Mouse (Mus musculus) CH12.LX (cell line): ENCODE measurements around the gene Rpl24. TPM values are rescaled to one million over a fixed set of nuclear protein-coding genes. Genes with fewer than 3 reads are reported as not detected.

ENCODE experiments used
- DNase-seq: peaks from one replicate; pipeline ENCODE4 v3.0.0-alpha.2; 2013; ENCODE audit errors: extremely low read depth
- H3K27ac ChIP-seq: 2 replicates; pipeline ENCODE4 v1.5.1; 2012; ENCODE audit warnings: low read depth, mild to moderate bottlenecking, control low read depth, moderate library complexity; ENCODE audit not compliant: insufficient read depth
- H3K27me3 ChIP-seq: replicated peaks from 2 replicates; pipeline ENCODE3; 2012; ENCODE audit warnings: inconsistent platforms
- H3K36me3 ChIP-seq, 2 experiments: replicated peaks in 1 of 2; 2 replicates each; pipeline versions ENCODE3 to v1.6.1; 2012; ENCODE audit warnings: inconsistent platforms in 1 of 2, low read length in 1 of 2, mild to moderate bottlenecking in 1 of 2, mixed read lengths in 1 of 2, moderate library complexity in 1 of 2; ENCODE audit not compliant: control insufficient read depth in 1 of 2, insufficient read depth in 1 of 2
- H3K4me1 ChIP-seq, 2 experiments: 2 replicates each; pipeline ENCODE4 v1.6.1; 2012; ENCODE audit warnings: inconsistent platforms in 1 of 2, moderate library complexity in 1 of 2; ENCODE audit not compliant: insufficient read depth in 2 of 2, control insufficient read depth in 1 of 2
- H3K4me2 ChIP-seq: 2 replicates; pipeline ENCODE4 v1.6.1; 2012; ENCODE audit warnings: low read depth, mild to moderate bottlenecking, control low read depth; ENCODE audit not compliant: poor library complexity, insufficient read depth, severe bottlenecking
- H3K4me3 ChIP-seq, 3 experiments: fragments of 150-350 bp in 1 of 3; sonication (generic) in 1 of 3; replicated peaks in 1 of 3; 2 replicates each; pipeline versions ENCODE3 to v1.5.1; 2011 to 2012; ENCODE audit warnings: low read depth in 2 of 3, low read length in 2 of 3, mild to moderate bottlenecking in 2 of 3, moderate library complexity in 2 of 3, control low read depth in 1 of 3, improper control_type of control experiment in 1 of 3, inconsistent platforms in 1 of 3, mixed read lengths in 1 of 3; ENCODE audit not compliant: poor library complexity in 1 of 3
- H3K79me2 ChIP-seq: replicated peaks from 2 replicates; pipeline ENCODE4 v1.6.1; 2012; ENCODE audit warnings: mild to moderate bottlenecking, moderate library complexity; ENCODE audit not compliant: control insufficient read depth, poor library complexity, insufficient read depth, severe bottlenecking; ENCODE audit errors: extremely low read depth
- H3K9ac ChIP-seq: 2 replicates; pipeline ENCODE4 v1.6.1; 2012; ENCODE audit warnings: low read depth, mild to moderate bottlenecking, control low read depth, moderate library complexity; ENCODE audit not compliant: insufficient read depth
- H3K9me3 ChIP-seq: replicated peaks from 2 replicates; pipeline ENCODE3; 2012; ENCODE audit warnings: low read length, inconsistent platforms, mixed read lengths
- BHLHE40 ChIP-seq: IDR thresholded peaks from 2 replicates; pipeline ENCODE4 v1.6.1; 2011; ENCODE audit warnings: mild to moderate bottlenecking, low read depth, low read length, improper control_type of control experiment
- CHD2 ChIP-seq: IDR thresholded peaks from 2 replicates; pipeline ENCODE4 v1.6.1; 2011; ENCODE audit warnings: low read length, improper control_type of control experiment
- E2F4 ChIP-seq: IDR thresholded peaks from 2 replicates; pipeline ENCODE4 v1.6.1; 2011; ENCODE audit warnings: low read depth, low read length, improper control_type of control experiment; ENCODE audit not compliant: insufficient replicate concordance
- EP300 ChIP-seq: IDR thresholded peaks from 2 replicates; pipeline ENCODE4 v1.6.1; 2011; ENCODE audit warnings: low read length, improper control_type of control experiment
- ETS1 ChIP-seq: conservative IDR thresholded peaks from 2 replicates; pipeline ENCODE4 v1.6.1; 2012; ENCODE audit warnings: low read depth, mild to moderate bottlenecking, inconsistent platforms, low read length, improper control_type of control experiment, moderate library complexity
- IRF4 ChIP-seq: IDR thresholded peaks from 2 replicates; pipeline ENCODE4 v1.6.1; 2014; ENCODE audit warnings: low read depth, mild to moderate bottlenecking, inconsistent platforms, low read length, improper control_type of control experiment
- JUN ChIP-seq: IDR thresholded peaks from 2 replicates; pipeline ENCODE4 v1.6.1; 2011; ENCODE audit warnings: low read depth, mild to moderate bottlenecking, low read length, improper control_type of control experiment, moderate library complexity; ENCODE audit not compliant: insufficient read depth
- JUND ChIP-seq: conservative IDR thresholded peaks from 2 replicates; pipeline ENCODE4 v1.6.1; 2011; ENCODE audit warnings: low read depth, low read length, improper control_type of control experiment
- KAT2A ChIP-seq: IDR thresholded peaks from 2 replicates; pipeline ENCODE4 v1.6.1; 2012; ENCODE audit warnings: low read length, improper control_type of control experiment, inconsistent platforms; ENCODE audit not compliant: insufficient replicate concordance
- MAFK ChIP-seq: IDR thresholded peaks from 2 replicates; pipeline ENCODE4 v1.6.1; 2011; ENCODE audit warnings: low read length, improper control_type of control experiment; ENCODE audit not compliant: insufficient replicate concordance
- MAX ChIP-seq: IDR thresholded peaks from 2 replicates; pipeline ENCODE4 v1.6.1; 2011; ENCODE audit warnings: low read length, improper control_type of control experiment
- MXI1 ChIP-seq: IDR thresholded peaks from 2 replicates; pipeline ENCODE4 v1.6.1; 2011; ENCODE audit warnings: mild to moderate bottlenecking, low read depth, low read length, improper control_type of control experiment
- MYC ChIP-seq: IDR thresholded peaks from 2 replicates; pipeline ENCODE4 v1.6.1; 2011; ENCODE audit warnings: low read depth, mild to moderate bottlenecking, improper control_type of control experiment, low read length
- NELFE ChIP-seq: IDR thresholded peaks from 2 replicates; pipeline ENCODE4 v1.6.1; 2011; ENCODE audit warnings: low read depth, low read length, improper control_type of control experiment
- PAX5 ChIP-seq: IDR thresholded peaks from 2 replicates; pipeline ENCODE4 v1.6.1; 2012; ENCODE audit warnings: low read length, inconsistent platforms, mixed read lengths
- POLR2A ChIP-seq: IDR thresholded peaks from 2 replicates; pipeline ENCODE4 v1.6.1; 2011; ENCODE audit warnings: low read depth, mild to moderate bottlenecking, improper control_type of control experiment, low read length
- RCOR1 ChIP-seq: conservative IDR thresholded peaks from 2 replicates; pipeline ENCODE4 v1.6.1; 2012; ENCODE audit warnings: low read depth, mild to moderate bottlenecking, inconsistent platforms, low read length, improper control_type of control experiment
- SIN3A ChIP-seq: IDR thresholded peaks from 2 replicates; pipeline ENCODE4 v1.6.1; 2012; ENCODE audit warnings: low read length, improper control_type of control experiment, inconsistent platforms
- TCF12 ChIP-seq: IDR thresholded peaks from 2 replicates; pipeline ENCODE4 v1.6.1; 2014; ENCODE audit warnings: low read depth, mild to moderate bottlenecking, inconsistent platforms, low read length, improper control_type of control experiment
- USF1 ChIP-seq: IDR thresholded peaks from 2 replicates; pipeline ENCODE4 v1.6.1; 2014; ENCODE audit warnings: low read depth, mild to moderate bottlenecking, inconsistent platforms, low read length, improper control_type of control experiment
- USF2 ChIP-seq: conservative IDR thresholded peaks from 2 replicates; pipeline ENCODE4 v1.6.1; 2011; ENCODE audit warnings: low read depth, low read length, improper control_type of control experiment
- ZC3H11A ChIP-seq: IDR thresholded peaks from 2 replicates; pipeline ENCODE4 v1.6.1; 2012; ENCODE audit warnings: low read depth, mild to moderate bottlenecking, inconsistent platforms, low read length, improper control_type of control experiment
- ZKSCAN1 ChIP-seq: IDR thresholded peaks from 2 replicates; pipeline ENCODE4 v1.6.1; 2012; ENCODE audit warnings: low read depth, inconsistent platforms, low read length, improper control_type of control experiment, borderline replicate concordance
- ZNF384 ChIP-seq: IDR thresholded peaks from 2 replicates; pipeline ENCODE4 v1.6.1; 2012; ENCODE audit warnings: low read depth, low read length, improper control_type of control experiment, inconsistent platforms
- dilution Hi-C: fragments of 300-500 bp; cut with MboI; formaldehyde crosslinking; loops from 2 replicates; pipeline ENCODE4 v1.14.3; 2020; ENCODE audit warnings: low sequenced_read_pairs; ENCODE audit not compliant: extremely low pct_unique_long_range_greater_than_20kb, extremely low pct_ligation_motif_present
- in situ Hi-C: fragments of 300-500 bp; cut with MboI; formaldehyde crosslinking; loops from 3 replicates; pipeline ENCODE4 v1.14.3; 2019; ENCODE audit warnings: low sequenced_read_pairs, low pct_ligation_motif_present, low pct_unique_long_range_greater_than_20kb, mixed read lengths
- polyA plus RNA-seq: library from polyadenylated mRNA; unstranded; fragments of >175 nt; gene quantifications from 2 replicates; pipeline ENCODE4 v1.2.1, GENCODE M21; 2012; ENCODE audit warnings: low read depth; ENCODE audit not compliant: insufficient read length
- total RNA-seq, 2 experiments: library from RNA; depleted of rRNA; stranded (reverse); fragments of 300-350 nt in 1 of 2; fragments of >200 nt in 1 of 2; gene quantifications; 2 replicates each; pipeline ENCODE4 v1.2.3; 2012 to 2014

Rpl24 gene
- total and polyA plus RNA-seq, 3 experiments, result 96.4 to 2,739 (median 2,337) TPM

GRCm38 (mm10) chr16:55974256-55974902 is 8.3 kb downstream of the Rpl24 start (continued):
- TF ChIP-seq ETS1, result 0 out of 2 replicates have a peak, but pooled peaks have one; percentile 8
- peak; percentile 68 for TF ChIP-seq SIN3A
- TF ChIP-seq KAT2A, result 0 out of 2 replicates have a peak, but pooled peaks have one; percentile 37
- no peak for TF ChIP-seq MYC
- peak; percentile 49; the same call in 1 of the 2 replicates for TF ChIP-seq NELFE
- TF ChIP-seq POLR2A, result peak; percentile 69

- Histone ChIP-seq H3K4me1 (peaks cover 3 to 47% of the 10 kb centered on the region in 2 experiments), H3K9me3 (no peaks in the 10 kb centered on the region)
- DNase-seq, result peak; percentile 57
These were observed 8.8 kb downstream of the Rpl24 start for GRCm38 (mm10) chr16:55974903-55975285.

GRCm38 (mm10) chr16:55986001-55986400 is 19.9 kb downstream of the Rpl24 start:
- no peak for TF ChIP-seq MAFK
- TF ChIP-seq RCOR1, result no peak
- no peak for TF ChIP-seq TCF12
- TF ChIP-seq PAX5, result no peak
- TF ChIP-seq CHD2, result no peak
- TF ChIP-seq USF1, result no peak
- TF ChIP-seq JUN, result no peak
- TF ChIP-seq ETS1, result no peak
- TF ChIP-seq MXI1, result no peak
- TF ChIP-seq ZNF384, result no peak
- no peak for TF ChIP-seq USF2
- TF ChIP-seq E2F4, result no peak
- no peak for TF ChIP-seq ZC3H11A
- no peak for TF ChIP-seq KAT2A
- TF ChIP-seq ZKSCAN1, result no peak
- TF ChIP-seq IRF4, result no peak
- no peak for TF ChIP-seq BHLHE40
- TF ChIP-seq NELFE, result no peak
- TF ChIP-seq JUND, result no peak
- no peak for TF ChIP-seq MYC
- in situ Hi-C loops, result no loop called here
- H3K4me1 ChIP-seq, result no peaks in the 10 kb centered on the region; a peak in 1 of 4 replicates
- DNase-seq, result no peak
- H3K36me3 ChIP-seq, result peaks cover 42 to 83% of the 10 kb centered on the region in 2 experiments
- peaks cover 38% of the 10 kb centered on the region for H3K79me2 ChIP-seq
- H3K9ac ChIP-seq, result no peak overlapping the region
- no peak overlapping the region for H3K4me3 ChIP-seq
- no peaks in the 10 kb centered on the region for H3K9me3 ChIP-seq
- dilution Hi-C loops, result no loop called here
- H3K27ac ChIP-seq, result no peak overlapping the region
- no peak overlapping the region for H3K4me2 ChIP-seq
- no peaks in the 10 kb centered on the region for H3K27me3 ChIP-seq

More at GRCm38 (mm10) chr16:55974903-55975285, 8.8 kb downstream of the Rpl24 start:
- Histone ChIP-seq H3K9ac (peak overlapping the region; percentile 22), H3K79me2 (peaks cover 80% of the 10 kb centered on the region), H3K4me2 (peak overlapping the region; percentile 82), H3K27ac (no peak overlapping the region), H3K27me3 (no peaks in the 10 kb centered on the region), H3K36me3 (peaks cover 20 to 54% of the 10 kb centered on the region in 2 experiments), H3K4me3 (peak overlapping the region; percentile 78 to 99 (median 98))
- TF ChIP-seq RCOR1, result no peak
- TF ChIP-seq MXI1, result peak; percentile 35; the same call in 1 of the 2 replicates
- TF ChIP-seq KAT2A, result no peak
- TF ChIP-seq EP300, result peak; percentile 13; the same call in 1 of the 2 replicates
- no peak for TF ChIP-seq NELFE
- peak; percentile 92 for TF ChIP-seq BHLHE40
- TF ChIP-seq MAX, result 0 out of 2 replicates have a peak, but pooled peaks have one; percentile 34
- TF ChIP-seq IRF4, result peak; percentile 38; the same call in 1 of the 2 replicates
- TF ChIP-seq ZNF384, result no peak
- in situ Hi-C loops (loop anchor here (10.0 kb wide), 1 partner anchor 90 kb away; no protein-coding TSS in a partner anchor), dilution Hi-C loops (no loop called here)
